Mouse (Mus musculus) liver, embryonic 11.5 days (tissue): Measurements from ENCODE around the gene S1pr2. TPM values are rescaled to one million over a fixed set of nuclear protein-coding genes. Genes with fewer than 3 reads are reported as not detected.

Experiments
- microRNA-seq: library from miRNA; unstranded; fragments of <30 nt; microRNA quantifications from one replicate; pipeline ENCODE4, GENCODE M21; 2017; ENCODE audit warnings: borderline number of aligned reads
- polyA plus RNA-seq: library from polyadenylated mRNA; unstranded; fragments of >200 nt; fragmentation: Nextera tagmentation; extraction: Ambion mirVana; gene quantifications from 2 replicates; pipeline ENCODE4 v1.2.1, GENCODE M21; 2014

Gene S1pr2
- polyA plus RNA-seq, 1 experiment from 2014 or later: 15.2 TPM

Small RNA genes within 50 kb of the gene (microRNA-seq; reads per million reads assigned to microRNA genes)
- not detected for gene Mir7081

Other genes with a start within 250 kb of the S1pr2 start
- 1.2 and 1.3 TPM in 2 replicates for gene Olfm2, start 230.4 kb downstream of the S1pr2 start, polyA plus RNA-seq
- gene Col5a3, start 161.7 kb downstream of the S1pr2 start, polyA plus RNA-seq: 0.05 TPM in 2 replicates
- gene Rdh8, start 158.3 kb downstream of the S1pr2 start, polyA plus RNA-seq: not detected in 2 replicates
- 7.1 and 8.8 TPM in 2 replicates for gene A230050P20Rik, start 108.1 kb downstream of the S1pr2 start, polyA plus RNA-seq
- gene Angptl6, start 97.1 kb downstream of the S1pr2 start, polyA plus RNA-seq: 9.4 TPM in 2 replicates
- 170 and 178 TPM in 2 replicates for gene Ppan, start 88.6 kb downstream of the S1pr2 start, polyA plus RNA-seq
- 440 and 448 TPM in 2 replicates for gene Eif3g, start 78.2 kb downstream of the S1pr2 start, polyA plus RNA-seq
- gene Dnmt1, start 16.9 kb downstream of the S1pr2 start, polyA plus RNA-seq: 85.1 and 87.5 TPM in 2 replicates
- 138 and 145 TPM in 2 replicates for gene Mrpl4, start 26.0 kb upstream of the S1pr2 start, polyA plus RNA-seq
- 12.2 and 13.0 TPM in 2 replicates for gene Icam1, start 39.2 kb upstream of the S1pr2 start, polyA plus RNA-seq
- 146 and 147 TPM in 2 replicates for gene Icam4, start 52.6 kb upstream of the S1pr2 start, polyA plus RNA-seq
- gene Icam5, start 55.3 kb upstream of the S1pr2 start, polyA plus RNA-seq: 0.37 and 0.44 TPM in 2 replicates
- 0.67 and 1.4 TPM in 2 replicates for gene Zglp1, start 90.3 kb upstream of the S1pr2 start, polyA plus RNA-seq
- gene Gm49373, start 96.3 kb upstream of the S1pr2 start, polyA plus RNA-seq: 0.53 and 1.4 TPM in 2 replicates
- gene Fdx1l, start 96.8 kb upstream of the S1pr2 start, polyA plus RNA-seq: 74.9 and 75.1 TPM in 2 replicates
- gene Gm38431, start 115.2 kb upstream of the S1pr2 start, polyA plus RNA-seq: 4.2 and 4.3 TPM in 2 replicates
- gene Raver1, start 115.2 kb upstream of the S1pr2 start, polyA plus RNA-seq: 89.8 and 94.0 TPM in 2 replicates
- gene Tyk2, start 154.5 kb upstream of the S1pr2 start, polyA plus RNA-seq: 11.5 and 13.8 TPM in 2 replicates
- gene Cdc37, start 173.2 kb upstream of the S1pr2 start, polyA plus RNA-seq: 334 and 347 TPM in 2 replicates
- gene Pde4a, start 188.9 kb upstream of the S1pr2 start, polyA plus RNA-seq: 5.3 and 5.4 TPM in 2 replicates